Mouse (Mus musculus) left cerebral cortex, postnatal 14 days (tissue): Measurements from ENCODE around the gene Sema6d. TPM values are rescaled to one million over a fixed set of nuclear protein-coding genes. Genes with fewer than 3 reads are reported as not detected.
"Not testable (repeated sequence)": the region's sequence is repeated elsewhere in the genome, so short reads cannot be mapped to it uniquely, and the experiment has no call there.

Experiments
- DNase-seq, 2 experiments: peaks; one replicate each; pipeline ENCODE4 v3.0.0; 2021 to 2022; ENCODE audit warnings: low spot score in 2 of 2, mixed read lengths in 1 of 2
- intact Hi-C: fragments of 180-260 bp; cut with DNase I; formaldehyde crosslinking; loops from one replicate; pipeline ENCODE4 v1.15.1; 2025
- total RNA-seq, 2 experiments: library from RNA; stranded (reverse); gene quantifications; 2 replicates each; pipeline ENCODE4 v1.2.3; 2021

Sema6d gene
- total RNA-seq, 2 experiments from 2014 or later = 52.4 to 63.3 TPM

- no peak for DNase-seq
Measured at GRCm38 (mm10) chr2:124244543-124245245, 154.9 kb downstream of the Sema6d start.

GRCm38 (mm10) chr2:124258108-124258507, 168.3 kb downstream of the Sema6d start:
- intact Hi-C loops = no loop called here
- DNase-seq = no peak

More at GRCm38 (mm10) chr2:124244543-124245245, 154.9 kb downstream of the Sema6d start:
- intact Hi-C loops = no loop called here

- intact Hi-C loops = no loop called here
- DNase-seq = no peak
Measured at GRCm38 (mm10) chr2:124264309-124264708, 174.5 kb downstream of the Sema6d start.

GRCm38 (mm10) chr2:124271156-124271555, 181.4 kb downstream of the Sema6d start:
- DNase-seq = peak; percentile 37 to 58
- intact Hi-C loops = no loop called here

- DNase-seq = no peak
- intact Hi-C loops = no loop called here
Measured at GRCm38 (mm10) chr2:124277492-124277891, 187.7 kb downstream of the Sema6d start.

- intact Hi-C loops = no loop called here
- no peak for DNase-seq
Measured at GRCm38 (mm10) chr2:124285109-124285508, 195.3 kb downstream of the Sema6d start.

GRCm38 (mm10) chr2:124289356-124289755, 199.6 kb downstream of the Sema6d start:
- intact Hi-C loops = no loop called here
- DNase-seq = no peak

GRCm38 (mm10) chr2:124291145-124291544, 201.4 kb downstream of the Sema6d start:
- peak; percentile 33 to 69 for DNase-seq

GRCm38 (mm10) chr2:124293601-124294000, 203.8 kb downstream of the Sema6d start:
- no peak for DNase-seq
- intact Hi-C loops = no loop called here

More at GRCm38 (mm10) chr2:124291145-124291544, 201.4 kb downstream of the Sema6d start:
- intact Hi-C loops = no loop called here

GRCm38 (mm10) chr2:124298351-124298750, 208.6 kb downstream of the Sema6d start:
- no peak for DNase-seq
- intact Hi-C loops = no loop called here

- no peak for DNase-seq
- intact Hi-C loops = no loop called here
Measured at GRCm38 (mm10) chr2:124298872-124299271, 209.1 kb downstream of the Sema6d start.

GRCm38 (mm10) chr2:124308605-124309004, 218.8 kb downstream of the Sema6d start:
- DNase-seq = no peak
- intact Hi-C loops = no loop called here

GRCm38 (mm10) chr2:124309361-124310128, 219.8 kb downstream of the Sema6d start:
- intact Hi-C loops = no loop called here
- DNase-seq = no peak

GRCm38 (mm10) chr2:124322528-124323215, 232.9 kb downstream of the Sema6d start:
- DNase-seq = no peak
- intact Hi-C loops = no loop called here

GRCm38 (mm10) chr2:124324107-124324724, 234.4 kb downstream of the Sema6d start:
- intact Hi-C loops = no loop called here
- no peak for DNase-seq

GRCm38 (mm10) chr2:124329473-124330130, 239.8 kb downstream of the Sema6d start:
- DNase-seq = no peak
- intact Hi-C loops = no loop called here

- intact Hi-C loops = no loop called here
- no peak for DNase-seq
Measured at GRCm38 (mm10) chr2:124332890-124333289, 243.1 kb downstream of the Sema6d start.

- DNase-seq, intact Hi-C loops: not testable (repeated sequence)
Measured at GRCm38 (mm10) chr2:124334655-124335054, 244.9 kb downstream of the Sema6d start.

- intact Hi-C loops = no loop called here
- peak; percentile 33 to 76 for DNase-seq
Measured at GRCm38 (mm10) chr2:124338296-124338695, 248.5 kb downstream of the Sema6d start.
